Mouse (Mus musculus) CH12.LX (cell line): ENCODE data around the gene St14. TPM values are rescaled to one million over a fixed set of nuclear protein-coding genes. Genes with fewer than 3 reads are reported as not detected.
A peak's percentile ranks its signal among the peaks of the same experiment; 100 is the strongest.

Experiments
- DNase-seq: peaks from one replicate; pipeline ENCODE4 v3.0.0-alpha.2; 2013; ENCODE audit errors: extremely low read depth
- H3K27ac ChIP-seq: 2 replicates; pipeline ENCODE4 v1.5.1; 2012; ENCODE audit warnings: low read depth, mild to moderate bottlenecking, control low read depth, moderate library complexity; ENCODE audit not compliant: insufficient read depth
- H3K27me3 ChIP-seq: replicated peaks from 2 replicates; pipeline ENCODE3; 2012; ENCODE audit warnings: inconsistent platforms
- H3K36me3 ChIP-seq, 2 experiments: replicated peaks in 1 of 2; 2 replicates each; pipeline versions ENCODE3 to v1.6.1; 2012; ENCODE audit warnings: inconsistent platforms in 1 of 2, low read length in 1 of 2, mild to moderate bottlenecking in 1 of 2, mixed read lengths in 1 of 2, moderate library complexity in 1 of 2; ENCODE audit not compliant: control insufficient read depth in 1 of 2, insufficient read depth in 1 of 2
- H3K4me1 ChIP-seq, 2 experiments: 2 replicates each; pipeline ENCODE4 v1.6.1; 2012; ENCODE audit warnings: inconsistent platforms in 1 of 2, moderate library complexity in 1 of 2; ENCODE audit not compliant: insufficient read depth in 2 of 2, control insufficient read depth in 1 of 2
- H3K4me2 ChIP-seq: 2 replicates; pipeline ENCODE4 v1.6.1; 2012; ENCODE audit warnings: low read depth, mild to moderate bottlenecking, control low read depth; ENCODE audit not compliant: poor library complexity, insufficient read depth, severe bottlenecking
- H3K4me3 ChIP-seq, 3 experiments: fragments of 150-350 bp in 1 of 3; sonication (generic) in 1 of 3; replicated peaks in 1 of 3; 2 replicates each; pipeline versions ENCODE3 to v1.5.1; 2011 to 2012; ENCODE audit warnings: low read depth in 2 of 3, low read length in 2 of 3, mild to moderate bottlenecking in 2 of 3, moderate library complexity in 2 of 3, control low read depth in 1 of 3, improper control_type of control experiment in 1 of 3, inconsistent platforms in 1 of 3, mixed read lengths in 1 of 3; ENCODE audit not compliant: poor library complexity in 1 of 3
- H3K79me2 ChIP-seq: replicated peaks from 2 replicates; pipeline ENCODE4 v1.6.1; 2012; ENCODE audit warnings: mild to moderate bottlenecking, moderate library complexity; ENCODE audit not compliant: control insufficient read depth, poor library complexity, insufficient read depth, severe bottlenecking; ENCODE audit errors: extremely low read depth
- H3K9ac ChIP-seq: 2 replicates; pipeline ENCODE4 v1.6.1; 2012; ENCODE audit warnings: low read depth, mild to moderate bottlenecking, control low read depth, moderate library complexity; ENCODE audit not compliant: insufficient read depth
- H3K9me3 ChIP-seq: replicated peaks from 2 replicates; pipeline ENCODE3; 2012; ENCODE audit warnings: low read length, inconsistent platforms, mixed read lengths
- BHLHE40 ChIP-seq: IDR thresholded peaks from 2 replicates; pipeline ENCODE4 v1.6.1; 2011; ENCODE audit warnings: mild to moderate bottlenecking, low read depth, low read length, improper control_type of control experiment
- CHD2 ChIP-seq: IDR thresholded peaks from 2 replicates; pipeline ENCODE4 v1.6.1; 2011; ENCODE audit warnings: low read length, improper control_type of control experiment
- ELF1 ChIP-seq: IDR thresholded peaks from 2 replicates; pipeline ENCODE4 v1.6.1; 2014; ENCODE audit warnings: low read depth, mild to moderate bottlenecking, inconsistent platforms, low read length, improper control_type of control experiment
- ETS1 ChIP-seq: conservative IDR thresholded peaks from 2 replicates; pipeline ENCODE4 v1.6.1; 2012; ENCODE audit warnings: low read depth, mild to moderate bottlenecking, inconsistent platforms, low read length, improper control_type of control experiment, moderate library complexity
- IRF4 ChIP-seq: IDR thresholded peaks from 2 replicates; pipeline ENCODE4 v1.6.1; 2014; ENCODE audit warnings: low read depth, mild to moderate bottlenecking, inconsistent platforms, low read length, improper control_type of control experiment
- JUN ChIP-seq: IDR thresholded peaks from 2 replicates; pipeline ENCODE4 v1.6.1; 2011; ENCODE audit warnings: low read depth, mild to moderate bottlenecking, low read length, improper control_type of control experiment, moderate library complexity; ENCODE audit not compliant: insufficient read depth
- JUND ChIP-seq: conservative IDR thresholded peaks from 2 replicates; pipeline ENCODE4 v1.6.1; 2011; ENCODE audit warnings: low read depth, low read length, improper control_type of control experiment
- MXI1 ChIP-seq: IDR thresholded peaks from 2 replicates; pipeline ENCODE4 v1.6.1; 2011; ENCODE audit warnings: mild to moderate bottlenecking, low read depth, low read length, improper control_type of control experiment
- NELFE ChIP-seq: IDR thresholded peaks from 2 replicates; pipeline ENCODE4 v1.6.1; 2011; ENCODE audit warnings: low read depth, low read length, improper control_type of control experiment
- RCOR1 ChIP-seq: conservative IDR thresholded peaks from 2 replicates; pipeline ENCODE4 v1.6.1; 2012; ENCODE audit warnings: low read depth, mild to moderate bottlenecking, inconsistent platforms, low read length, improper control_type of control experiment
- SIN3A ChIP-seq: IDR thresholded peaks from 2 replicates; pipeline ENCODE4 v1.6.1; 2012; ENCODE audit warnings: low read length, improper control_type of control experiment, inconsistent platforms
- TCF12 ChIP-seq: IDR thresholded peaks from 2 replicates; pipeline ENCODE4 v1.6.1; 2014; ENCODE audit warnings: low read depth, mild to moderate bottlenecking, inconsistent platforms, low read length, improper control_type of control experiment
- UBTF ChIP-seq: IDR thresholded peaks from 2 replicates; pipeline ENCODE4 v1.6.1; 2012; ENCODE audit warnings: low read depth, mild to moderate bottlenecking, inconsistent platforms, low read length, improper control_type of control experiment, moderate library complexity
- dilution Hi-C: fragments of 300-500 bp; cut with MboI; formaldehyde crosslinking; loops from 2 replicates; pipeline ENCODE4 v1.14.3; 2020; ENCODE audit warnings: low sequenced_read_pairs; ENCODE audit not compliant: extremely low pct_unique_long_range_greater_than_20kb, extremely low pct_ligation_motif_present
- in situ Hi-C: fragments of 300-500 bp; cut with MboI; formaldehyde crosslinking; loops from 3 replicates; pipeline ENCODE4 v1.14.3; 2019; ENCODE audit warnings: low sequenced_read_pairs, low pct_ligation_motif_present, low pct_unique_long_range_greater_than_20kb, mixed read lengths
- polyA plus RNA-seq: library from polyadenylated mRNA; unstranded; fragments of >175 nt; gene quantifications from 2 replicates; pipeline ENCODE4 v1.2.1, GENCODE M21; 2012; ENCODE audit warnings: low read depth; ENCODE audit not compliant: insufficient read length
- total RNA-seq, 2 experiments: library from RNA; depleted of rRNA; stranded (reverse); fragments of 300-350 nt in 1 of 2; fragments of >200 nt in 1 of 2; gene quantifications; 2 replicates each; pipeline ENCODE4 v1.2.3; 2012 to 2014

Gene St14
- total and polyA plus RNA-seq, 3 experiments = 4.3 to 10.9 (median 8.6) TPM

- dilution Hi-C loops = no loop called here
- Histone ChIP-seq H3K4me1 (peaks cover 19 to 47% of the 10 kb centered on the region in 2 experiments), H3K79me2 (no peaks in the 10 kb centered on the region), H3K4me3 (peak overlapping the region; percentile 1 to 30 (median 26)), H3K27ac (no peak overlapping the region), H3K36me3 (no peaks in the 10 kb centered on the region), H3K27me3 (no peaks in the 10 kb centered on the region), H3K4me2 (peak overlapping the region; percentile 70), H3K9me3 (no peaks in the 10 kb centered on the region), H3K9ac (no peak overlapping the region)
- DNase-seq = no peak
- in situ Hi-C loops = no loop called here
- TF ChIP-seq JUN = no peak
Measured at GRCm38 (mm10) chr9:31119405-31119804, 12.2 kb downstream of the St14 start.

- Histone ChIP-seq H3K9ac (no peak overlapping the region), H3K4me1 (peaks cover 19 to 47% of the 10 kb centered on the region in 2 experiments), H3K27me3 (no peaks in the 10 kb centered on the region), H3K79me2 (no peaks in the 10 kb centered on the region), H3K9me3 (no peaks in the 10 kb centered on the region), H3K4me2 (peak overlapping the region; percentile 70), H3K36me3 (no peaks in the 10 kb centered on the region), H3K4me3 (peak overlapping the region; percentile 1 to 30 (median 26)), H3K27ac (no peak overlapping the region)
- TF ChIP-seq RCOR1 (no peak), IRF4 (0 out of 2 replicates have a peak, but pooled peaks have one; percentile 25), NELFE (0 out of 2 replicates have a peak, but pooled peaks have one; percentile 27), SIN3A (peak; percentile 74), JUND (peak; percentile 63), TCF12 (no peak), UBTF (no peak), MXI1 (peak; percentile 44; the same call in 1 of the 2 replicates), BHLHE40 (peak; percentile 55; the same call in 1 of the 2 replicates), CHD2 (0 out of 2 replicates have a peak, but pooled peaks have one; percentile 21)
- DNase-seq = peak; percentile 32
- in situ Hi-C loops (no loop called here), dilution Hi-C loops (no loop called here)
Measured at GRCm38 (mm10) chr9:31118520-31119298, 12.9 kb downstream of the St14 start.

GRCm38 (mm10) chr9:31117488-31117887 lies 14.2 kb downstream of the St14 start:
- TF ChIP-seq ELF1 = 0 out of 2 replicates have a peak, but pooled peaks have one; percentile 21
- no peak for TF ChIP-seq UBTF
- TF ChIP-seq ETS1 = 0 out of 2 replicates have a peak, but pooled peaks have one; percentile 19
- peak; percentile 15; the same call in 1 of the 2 replicates for TF ChIP-seq BHLHE40
- peak; percentile 31; the same call in 1 of the 2 replicates for TF ChIP-seq IRF4
- TF ChIP-seq SIN3A = no peak
- in situ Hi-C loops = no loop called here
- dilution Hi-C loops = no loop called here
- Histone ChIP-seq H3K79me2 (no peaks in the 10 kb centered on the region), H3K27ac (no peak overlapping the region), H3K9ac (no peak overlapping the region), H3K4me3 (no peak overlapping the region), H3K27me3 (no peaks in the 10 kb centered on the region), H3K4me2 (0 out of 2 replicates have a peak overlapping the region, but pooled peaks have one; percentile 29), H3K4me1 (peaks cover 19 to 47% of the 10 kb centered on the region in 2 experiments), H3K36me3 (no peaks in the 10 kb centered on the region), H3K9me3 (no peaks in the 10 kb centered on the region)
- DNase-seq = no peak
